Mouse (Mus musculus) liver, embryonic 15.5 days (tissue): Measurements from ENCODE around the gene Acot4. TPM values are rescaled to one million over a fixed set of nuclear protein-coding genes. Genes with fewer than 3 reads are reported as not detected.
"Not testable (repeated sequence)": the region's sequence is repeated elsewhere in the genome, so short reads cannot be mapped to it uniquely, and the experiment has no call there.

Experiments used
- ATAC-seq: fragments of 200-750 bp; cut with Nextera tagmentation; 2 replicates; pipeline ENCODE4 v1.8.0; 2017; ENCODE audit warnings: moderate number of reproducible peaks, mild to moderate bottlenecking, moderate library complexity; ENCODE audit not compliant: insufficient read depth
- H3K27ac ChIP-seq: fragments of 300-500 bp; sonication (generic); replicated peaks from 2 replicates; pipeline ENCODE4 v1.5.1; 2015; ENCODE audit warnings: mild to moderate bottlenecking, inconsistent platforms
- H3K27me3 ChIP-seq: fragments of 300-500 bp; sonication (generic); 2 replicates; pipeline ENCODE4 v1.6.1; 2015; ENCODE audit warnings: mild to moderate bottlenecking, inconsistent platforms
- H3K36me3 ChIP-seq: fragments of 300-500 bp; sonication (generic); replicated peaks from 2 replicates; pipeline ENCODE4 v1.6.1; 2015; ENCODE audit warnings: moderate library complexity, mild to moderate bottlenecking, inconsistent platforms
- H3K4me1 ChIP-seq: fragments of 300-500 bp; sonication (generic); replicated peaks from 2 replicates; pipeline ENCODE4 v1.6.1; 2015; ENCODE audit warnings: inconsistent platforms
- H3K4me2 ChIP-seq: fragments of 300-500 bp; sonication (generic); 2 replicates; pipeline ENCODE4 v1.6.1; 2015; ENCODE audit warnings: moderate library complexity, mild to moderate bottlenecking, inconsistent platforms
- H3K4me3 ChIP-seq: fragments of 300-500 bp; sonication (generic); replicated peaks from 2 replicates; pipeline ENCODE4 v1.5.1; 2015; ENCODE audit warnings: mild to moderate bottlenecking, inconsistent platforms
- H3K9ac ChIP-seq: fragments of 300-500 bp; sonication (generic); 2 replicates; pipeline ENCODE4 v1.6.1; 2015; ENCODE audit warnings: moderate library complexity, mild to moderate bottlenecking, inconsistent platforms
- H3K9me3 ChIP-seq: fragments of 300-500 bp; sonication (generic); replicated peaks from 2 replicates; pipeline ENCODE4 v1.6.1; 2016; ENCODE audit warnings: inconsistent platforms
- WGBS: fragments of 180-500 bp; shearing (Covaris S2); methylation state at CpG from one replicate; pipeline ENCODE4 v1.1.7; 2015; ENCODE audit warnings: mixed read lengths; ENCODE audit not compliant: insufficient replicate concordance; 5-methylcytosine and 5-hydroxymethylcytosine counted together
- polyA plus RNA-seq: library from polyadenylated mRNA; unstranded; fragments of >200 nt; fragmentation: Nextera tagmentation; extraction: Ambion mirVana; gene quantifications from 2 replicates; pipeline ENCODE4 v1.2.1, GENCODE M21; 2015

The Acot4 gene
- polyA plus RNA-seq, 1 experiment from 2014 or later: 10.4 TPM

DNA sequence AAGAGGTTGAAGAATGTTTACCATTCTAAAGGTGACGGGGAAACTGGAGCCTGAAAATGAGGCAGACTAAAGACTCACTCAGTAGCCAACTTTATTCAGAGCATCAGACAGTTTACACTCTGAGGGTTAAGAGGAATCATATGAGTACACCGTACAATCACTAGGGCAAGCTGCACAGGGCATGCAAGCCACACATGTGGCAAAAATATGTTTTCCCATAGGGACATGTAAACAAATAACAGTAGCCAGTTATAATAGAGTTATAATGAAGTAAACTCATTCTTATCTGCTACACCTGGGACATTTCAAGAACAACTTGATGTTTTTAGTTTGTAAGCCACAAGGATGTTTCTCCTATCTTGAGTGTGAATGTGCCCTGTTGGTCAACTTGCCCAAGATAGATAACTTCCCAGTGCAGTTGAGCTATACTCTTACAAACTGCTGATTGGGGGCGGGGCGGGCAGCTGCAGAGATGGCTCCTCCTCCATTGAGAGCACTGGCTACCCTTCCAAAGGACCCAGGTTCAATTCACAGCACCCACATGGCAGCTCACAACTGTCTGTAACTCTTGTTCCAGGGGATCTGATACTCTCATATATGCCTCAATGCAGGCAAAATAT is 39.3 kb downstream of the Acot4 start:
- H3K9me3 ChIP-seq: no peaks in the 10 kb centered on the region
- no peaks in the 10 kb centered on the region for H3K4me1 ChIP-seq
- no peaks in the 10 kb centered on the region for H3K36me3 ChIP-seq
- ATAC-seq: no peak
- no peak overlapping the region for H3K9ac ChIP-seq
- no peak overlapping the region for H3K4me3 ChIP-seq
- no peak overlapping the region for H3K27ac ChIP-seq
- H3K4me2 ChIP-seq: no peak overlapping the region
- peaks cover 5% of the 10 kb centered on the region for H3K27me3 ChIP-seq
- WGBS: 64% methylated on average over 4 of the region's 4 CpGs

GRCm38 (mm10) chr12:84083842-84084241 is 45.7 kb downstream of the Acot4 start:
- WGBS: 66% methylated on average over 2 of the region's 2 CpGs
- Histone ChIP-seq H3K9ac (no peak overlapping the region), H3K36me3 (no peaks in the 10 kb centered on the region), H3K4me1 (no peaks in the 10 kb centered on the region), H3K4me3 (no peak overlapping the region), H3K27ac (no peak overlapping the region), H3K9me3 (no peaks in the 10 kb centered on the region), H3K4me2 (no peak overlapping the region), H3K27me3 (no peaks in the 10 kb centered on the region)
- no peak for ATAC-seq

DNA sequence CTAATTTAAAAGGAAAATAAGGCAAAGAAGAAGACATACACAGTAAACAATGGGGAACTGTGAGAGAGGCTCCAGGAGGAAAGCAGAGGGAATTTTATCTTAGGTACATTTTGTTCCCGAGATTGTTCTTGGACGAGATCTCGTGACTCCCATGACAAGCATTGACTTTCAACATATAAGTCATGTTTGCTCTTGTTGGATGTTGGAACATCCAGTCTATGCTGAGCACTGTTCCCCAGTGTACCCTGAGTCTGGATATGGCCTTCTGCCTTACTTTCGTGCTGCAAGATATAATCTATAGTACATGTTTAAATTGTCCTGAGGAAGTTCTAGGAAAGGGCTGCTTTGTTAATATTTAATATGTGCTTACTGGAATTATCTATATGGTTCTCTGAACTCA is 46.4 kb downstream of the Acot4 start:
- no peak for ATAC-seq
- Histone ChIP-seq H3K36me3 (no peaks in the 10 kb centered on the region), H3K27me3 (no peaks in the 10 kb centered on the region), H3K4me2 (no peak overlapping the region), H3K4me1 (no peaks in the 10 kb centered on the region), H3K9me3 (no peaks in the 10 kb centered on the region), H3K4me3 (no peak overlapping the region), H3K27ac (no peak overlapping the region), H3K9ac (no peak overlapping the region)
- 59% methylated on average over 4 of the region's 4 CpGs for WGBS

- not testable (repeated sequence) for H3K36me3 ChIP-seq, H3K9ac ChIP-seq, H3K4me3 ChIP-seq, H3K27ac ChIP-seq, H3K9me3 ChIP-seq, H3K4me1 ChIP-seq, H3K27me3 ChIP-seq, ATAC-seq, H3K4me2 ChIP-seq
- 60% methylated on average over 5 of the region's 5 CpGs for WGBS
Measured at GRCm38 (mm10) chr12:84094666-84095065, 56.5 kb downstream of the Acot4 start.

Other genes starting within 250 kb of the Acot4 start
- gene Numb, start 116.4 kb upstream of the Acot4 start, polyA plus RNA-seq: 15.0 and 15.9 TPM in 2 replicates
- 7.1 and 7.8 TPM in 2 replicates for gene Riox1, start 87.8 kb upstream of the Acot4 start, polyA plus RNA-seq
- gene Heatr4, start 53.5 kb upstream of the Acot4 start, polyA plus RNA-seq: not detected in 2 replicates
- 12.4 and 12.6 TPM in 2 replicates for gene Acot2, start 50.5 kb upstream of the Acot4 start, polyA plus RNA-seq
- 35.8 and 44.5 TPM in 2 replicates for gene Acot1, start 28.9 kb upstream of the Acot4 start, polyA plus RNA-seq
- gene Gm49366, start 556 bp downstream of the Acot4 start, polyA plus RNA-seq: not detected in 2 replicates
- gene Acot3, start 13.8 kb downstream of the Acot4 start, polyA plus RNA-seq: 6.6 and 7.4 TPM in 2 replicates
- gene Acot5, start 30.9 kb downstream of the Acot4 start, polyA plus RNA-seq: 0.06 TPM in 1 of 2 replicates, not detected in the other
- gene Acot6, start 62.3 kb downstream of the Acot4 start, polyA plus RNA-seq: 0.44 and 0.66 TPM in 2 replicates
- gene Dnal1, start 76.0 kb downstream of the Acot4 start, polyA plus RNA-seq: 0.23 and 0.24 TPM in 2 replicates
- 0.16 and 0.24 TPM in 2 replicates for gene Pnma1, start 110.1 kb downstream of the Acot4 start, polyA plus RNA-seq
- gene Elmsan1, start 180.5 kb downstream of the Acot4 start, polyA plus RNA-seq: 7.7 and 8.7 TPM in 2 replicates
- 22.4 and 23.7 TPM in 2 replicates for gene Ptgr2, start 246.9 kb downstream of the Acot4 start, polyA plus RNA-seq